Mouse (Mus musculus) spleen, adult 2 months (tissue): ENCODE measurements around the gene Ube2l3. TPM values are rescaled to one million over a fixed set of nuclear protein-coding genes. Genes with fewer than 3 reads are reported as not detected.

Source experiments
- DNase-seq, 2 experiments: peaks; one replicate each; pipeline versions ENCODE4 v3.0.0 to v3.0.0-alpha.2; 2012 to 2021; ENCODE audit warnings: low spot score in 2 of 2, low read depth in 1 of 2
- H3K27ac ChIP-seq: fragments of 200-500 bp; 2 replicates; pipeline ENCODE4 v1.5.1; 2012; ENCODE audit warnings: low read length, inconsistent platforms; ENCODE audit not compliant: insufficient read depth
- H3K27me3 ChIP-seq: fragments of 200-500 bp; 2 replicates; pipeline ENCODE4 v1.6.1; 2012; ENCODE audit warnings: mild to moderate bottlenecking, moderate library complexity, low read length, inconsistent platforms; ENCODE audit not compliant: control insufficient read depth, insufficient read depth
- H3K36me3 ChIP-seq: fragments of 200-500 bp; 2 replicates; pipeline ENCODE4 v1.6.1; 2012; ENCODE audit warnings: mild to moderate bottlenecking, low read length, inconsistent platforms; ENCODE audit not compliant: control insufficient read depth, insufficient read depth
- H3K4me1 ChIP-seq: fragments of 200-500 bp; 2 replicates; pipeline ENCODE4 v1.6.1; 2011; ENCODE audit warnings: inconsistent platforms; ENCODE audit not compliant: control insufficient read depth, insufficient read depth, insufficient read length
- H3K4me3 ChIP-seq: fragments of 200-500 bp; 2 replicates; pipeline ENCODE4 v1.5.1; 2011; ENCODE audit warnings: mild to moderate bottlenecking, inconsistent platforms; ENCODE audit not compliant: insufficient read depth, insufficient read length; ENCODE audit errors: extremely low read depth
- CTCF ChIP-seq: fragments of 200-500 bp; IDR thresholded peaks from 2 replicates; pipeline ENCODE4 v1.5.1; 2011; ENCODE audit warnings: mild to moderate bottlenecking, inconsistent platforms; ENCODE audit not compliant: insufficient read depth, insufficient read length, insufficient replicate concordance; ENCODE audit errors: extremely low read depth
- POLR2A ChIP-seq: fragments of 200-500 bp; IDR thresholded peaks from 2 replicates; pipeline ENCODE4 v1.6.1; 2011; ENCODE audit warnings: low read depth, low read length, inconsistent platforms
- WGBS: fragments of 180-500 bp; shearing (Covaris S2); methylation state at CpG from one replicate; pipeline ENCODE4 v1.1.7; 2018; 5-methylcytosine and 5-hydroxymethylcytosine counted together
- polyA plus RNA-seq: library from polyadenylated mRNA; depleted of rRNA; stranded (reverse); fragments of >200 nt; gene quantifications from 2 replicates; pipeline ENCODE4 v1.2.3, GENCODE M21; 2012; rRNA removed

Ube2l3 gene
- polyA plus RNA-seq, 1 experiment = 28.3 TPM

DNA sequence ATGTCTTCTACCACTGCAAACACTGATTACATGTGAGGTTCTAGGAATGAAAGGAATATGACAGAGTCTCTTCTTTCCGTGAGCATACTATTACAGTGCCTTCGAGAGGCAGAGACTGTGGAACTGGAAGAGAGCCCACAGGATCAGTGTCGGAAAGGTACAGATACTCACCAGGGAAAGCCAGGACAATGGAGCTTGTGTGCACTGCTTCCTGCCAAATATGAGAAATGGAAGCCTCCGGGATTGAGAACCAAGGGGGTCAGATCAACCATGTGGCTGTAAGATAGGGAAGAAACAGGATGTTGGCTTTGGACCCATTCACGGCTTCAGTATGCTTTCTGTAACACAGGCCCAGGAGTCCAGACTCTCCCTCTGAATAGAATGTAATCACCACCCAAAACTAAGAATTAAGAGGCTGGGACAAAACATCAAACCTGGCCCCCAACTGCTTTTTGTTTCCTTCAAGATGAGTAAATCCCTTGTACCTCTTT lies 85.1 kb downstream of the Ube2l3 start:
- no peak overlapping the region; the same call in 1 of the 2 replicates for H3K27ac ChIP-seq
- DNase-seq = no peak
- WGBS = 89% methylated on average over 5 of the region's 5 CpGs
- no peak overlapping the region for H3K4me3 ChIP-seq
- TF ChIP-seq POLR2A = no peak
- TF ChIP-seq CTCF = no peak
- no peaks in the 10 kb centered on the region for H3K36me3 ChIP-seq
- no peaks in the 10 kb centered on the region for H3K4me1 ChIP-seq
- H3K27me3 ChIP-seq = no peaks in the 10 kb centered on the region

DNA sequence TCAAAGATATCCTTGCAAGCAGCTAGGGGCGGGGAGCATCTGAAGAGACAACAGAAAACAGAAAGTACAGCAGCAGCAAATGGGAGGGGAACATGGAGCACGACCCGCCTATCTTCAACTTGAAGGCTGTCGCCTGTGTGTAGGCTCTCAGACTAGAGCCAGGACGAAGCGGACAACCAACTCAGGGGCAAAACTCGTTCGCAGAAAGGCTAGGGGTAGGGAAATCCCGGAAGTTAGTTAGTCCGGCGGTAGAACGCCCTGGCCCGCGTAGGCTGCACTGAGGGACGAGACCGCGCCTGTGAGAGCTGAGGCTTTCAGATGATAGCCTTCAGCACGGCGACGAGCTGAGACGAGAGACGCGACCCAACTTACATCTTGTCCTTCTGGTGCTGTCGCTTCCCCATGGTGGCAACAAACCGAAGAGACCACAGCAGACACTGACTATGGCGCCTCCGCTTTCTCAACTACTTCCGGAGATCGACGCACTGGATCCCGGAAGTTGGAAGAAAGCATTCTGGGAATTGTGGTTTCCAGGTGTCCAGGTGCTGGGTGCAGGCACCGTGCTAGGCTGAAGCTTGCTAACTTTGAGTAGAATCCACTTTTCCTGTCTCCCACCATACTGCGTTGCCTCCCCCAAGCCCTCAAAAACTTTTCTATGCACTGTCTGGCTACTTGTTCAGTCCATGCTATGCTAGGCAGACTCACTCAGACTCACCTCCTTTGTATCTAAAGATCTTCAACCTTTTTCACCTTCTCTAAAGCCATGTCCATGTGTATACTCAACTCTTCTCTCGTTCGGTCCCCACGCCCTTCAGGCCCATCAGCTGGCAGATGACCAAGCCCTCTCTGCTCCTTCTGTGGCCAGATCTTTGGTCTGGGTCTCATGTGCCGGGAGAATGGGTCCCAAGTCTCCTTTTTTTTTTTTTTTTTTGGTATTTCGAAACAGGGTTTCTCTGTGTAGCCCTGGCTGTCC lies 91.4 kb downstream of the Ube2l3 start, which contains the start of gene Ppil2:
Gene Ppil2 (minus strand): TSS at position 487 of the 973 bp plus-strand sequence.
- Histone ChIP-seq H3K27me3 (no peaks in the 10 kb centered on the region), H3K4me3 (peak within 1 kb of the TSS; percentile 84), H3K36me3 (peaks cover 8% of the 10 kb centered on the region), H3K27ac (peak within 1 kb of the TSS; percentile 68), H3K4me1 (peaks cover 7% of the 10 kb centered on the region; the same call in 1 of the 2 replicates)
- WGBS = 7% methylated on average over 38 of the region's 38 CpGs
- peak; percentile 53 to 67 for DNase-seq
- TF ChIP-seq POLR2A (peak; percentile 72), CTCF (no peak)

DNA sequence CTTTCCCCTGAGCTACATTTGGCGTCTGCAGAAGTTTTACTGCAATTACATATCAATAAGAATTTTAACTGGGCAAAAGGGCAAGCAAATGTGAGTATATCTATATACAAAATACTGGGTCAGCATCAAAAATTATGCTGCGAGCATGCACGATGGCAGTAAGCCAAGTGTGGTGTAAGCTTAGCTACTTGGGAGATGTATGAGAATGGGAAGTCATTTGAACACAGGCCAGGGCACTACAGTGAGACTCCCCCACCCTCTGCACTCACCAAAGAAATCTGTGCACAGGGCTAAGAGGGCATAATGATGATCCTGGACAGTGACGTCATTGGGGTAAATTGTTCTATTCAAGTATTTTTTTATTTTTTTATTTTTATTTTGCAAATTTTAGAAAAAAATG lies 97.8 kb downstream of the Ube2l3 start:
- no peaks in the 10 kb centered on the region for H3K27me3 ChIP-seq
- no peak overlapping the region for H3K27ac ChIP-seq
- no peaks in the 10 kb centered on the region for H3K4me1 ChIP-seq
- H3K36me3 ChIP-seq = peaks cover 37% of the 10 kb centered on the region
- TF ChIP-seq POLR2A (no peak), CTCF (no peak)
- 83% methylated on average over 4 of the region's 4 CpGs for WGBS
- H3K4me3 ChIP-seq = no peak overlapping the region
- DNase-seq = no peak

DNA sequence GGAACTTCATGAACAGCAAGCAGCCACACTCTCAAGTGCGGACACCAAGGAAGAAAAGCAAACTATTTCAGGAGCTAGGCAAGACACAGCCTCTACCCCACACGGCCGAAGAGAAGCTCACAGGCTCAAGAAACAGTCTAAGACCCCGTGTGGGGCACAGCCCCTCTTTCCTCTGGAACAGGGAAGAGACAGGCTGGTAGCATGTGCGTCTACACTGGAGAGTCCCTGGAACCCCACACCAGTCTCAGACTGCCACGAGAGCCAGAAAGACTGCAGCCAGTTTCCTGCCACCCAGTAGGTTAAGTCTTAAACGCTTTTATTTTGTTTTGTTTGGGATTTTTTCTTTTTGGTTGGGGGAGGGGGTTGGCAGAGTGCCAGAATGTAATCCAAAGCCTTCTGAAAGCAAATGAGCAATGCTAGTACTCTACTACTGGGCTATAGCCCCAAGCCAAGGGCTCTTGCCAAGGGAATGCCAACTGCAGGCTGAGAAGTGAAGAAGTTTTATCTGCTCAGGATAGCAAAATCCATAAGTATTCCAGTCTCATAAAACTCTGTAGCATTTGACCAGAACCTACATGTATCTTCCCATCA lies 99.7 kb downstream of the Ube2l3 start:
- H3K36me3 ChIP-seq = peaks cover 43% of the 10 kb centered on the region
- TF ChIP-seq POLR2A = no peak
- no peak for TF ChIP-seq CTCF

More for the DNA sequence above, 99.7 kb downstream of the Ube2l3 start:
- 87% methylated on average over 7 of the region's 7 CpGs for WGBS
- Histone ChIP-seq H3K27ac (no peak overlapping the region), H3K4me1 (no peaks in the 10 kb centered on the region), H3K27me3 (no peaks in the 10 kb centered on the region), H3K4me3 (no peak overlapping the region)
- DNase-seq = no peak

Other genes with a start within 250 kb of the Ube2l3 start
- gene Mapk1, start 219.3 kb downstream of the Ube2l3 start, polyA plus RNA-seq = 48.3 and 48.7 TPM in 2 replicates
- 0.43 and 0.61 TPM in 2 replicates for gene Ypel1, start 133.0 kb downstream of the Ube2l3 start, polyA plus RNA-seq
- gene Ppil2, start 91.4 kb downstream of the Ube2l3 start, polyA plus RNA-seq = 79.8 and 84.6 TPM in 2 replicates
- gene 2610318N02Rik, start 77.5 kb downstream of the Ube2l3 start, polyA plus RNA-seq = 6.2 and 7.1 TPM in 2 replicates
- gene Sdf2l1, start 70.3 kb downstream of the Ube2l3 start, polyA plus RNA-seq = 71.8 and 79.3 TPM in 2 replicates
- gene Ydjc, start 58.0 kb downstream of the Ube2l3 start, polyA plus RNA-seq = 13.1 and 19.9 TPM in 2 replicates
- 1.5 and 2.1 TPM in 2 replicates for gene Ccdc116, start 55.4 kb downstream of the Ube2l3 start, polyA plus RNA-seq
- 0.02 and 0.07 TPM in 2 replicates for gene Rimbp3, start 6.0 kb upstream of the Ube2l3 start, polyA plus RNA-seq
- gene Hic2, start 30.9 kb upstream of the Ube2l3 start, polyA plus RNA-seq = 1.2 and 1.5 TPM in 2 replicates
- 20.0 and 22.9 TPM in 2 replicates for gene Tmem191c, start 73.4 kb upstream of the Ube2l3 start, polyA plus RNA-seq
- gene Serpind1, start 128.7 kb upstream of the Ube2l3 start, polyA plus RNA-seq = 0.05 and 0.14 TPM in 2 replicates
- 7.1 and 7.3 TPM in 2 replicates for gene Snap29, start 203.3 kb upstream of the Ube2l3 start, polyA plus RNA-seq
- 49.4 and 53.5 TPM in 2 replicates for gene Pi4ka, start 203.7 kb upstream of the Ube2l3 start, polyA plus RNA-seq
- 50.5 and 67.7 TPM in 2 replicates for gene Crkl, start 249.3 kb upstream of the Ube2l3 start, polyA plus RNA-seq